Mouse (Mus musculus) kidney, embryonic 15.5 days (tissue): ENCODE data around the gene Vps37b. TPM values are rescaled to one million over a fixed set of nuclear protein-coding genes. Genes with fewer than 3 reads are reported as not detected.
A peak's percentile ranks its signal among the peaks of the same experiment; 100 is the strongest.

Source experiments
- ATAC-seq: fragments of 200-750 bp; cut with Nextera tagmentation; replicated peaks from 2 replicates; pipeline ENCODE4 v1.8.0; 2017; ENCODE audit warnings: moderate TSS enrichment; ENCODE audit not compliant: low FRiP score
- H3K27ac ChIP-seq: fragments of 300-500 bp; sonication (generic); 2 replicates; pipeline ENCODE4 v1.5.1; 2015; ENCODE audit warnings: mild to moderate bottlenecking, inconsistent platforms
- H3K27me3 ChIP-seq: fragments of 300-500 bp; sonication (generic); 2 replicates; pipeline ENCODE4 v1.6.1; 2015; ENCODE audit warnings: inconsistent platforms
- H3K36me3 ChIP-seq: fragments of 300-500 bp; sonication (generic); 2 replicates; pipeline ENCODE4 v1.6.1; 2015; ENCODE audit warnings: inconsistent platforms
- H3K4me1 ChIP-seq: fragments of 300-500 bp; sonication (generic); 2 replicates; pipeline ENCODE4 v1.6.1; 2015; ENCODE audit warnings: inconsistent platforms
- H3K4me2 ChIP-seq: fragments of 300-500 bp; sonication (generic); 2 replicates; pipeline ENCODE4 v1.6.1; 2015; ENCODE audit warnings: moderate library complexity, mild to moderate bottlenecking, inconsistent platforms
- H3K4me3 ChIP-seq: fragments of 300-500 bp; sonication (generic); replicated peaks from 2 replicates; pipeline ENCODE4 v1.5.1; 2015; ENCODE audit warnings: mild to moderate bottlenecking, inconsistent platforms
- H3K9ac ChIP-seq: fragments of 300-500 bp; sonication (generic); 2 replicates; pipeline ENCODE4 v1.6.1; 2015; ENCODE audit warnings: mild to moderate bottlenecking, inconsistent platforms
- H3K9me3 ChIP-seq: fragments of 300-500 bp; sonication (generic); replicated peaks from 2 replicates; pipeline ENCODE4 v1.6.1; 2016; ENCODE audit warnings: inconsistent platforms
- WGBS: fragments of 180-500 bp; shearing (Covaris S2); methylation state at CpG from one replicate; pipeline ENCODE4 v1.1.7; 2015; ENCODE audit warnings: mixed read lengths; 5-methylcytosine and 5-hydroxymethylcytosine counted together
- polyA plus RNA-seq: library from polyadenylated mRNA; unstranded; fragments of >200 nt; fragmentation: Nextera tagmentation; extraction: Ambion mirVana; gene quantifications from 2 replicates; pipeline ENCODE4 v1.2.1, GENCODE M21; 2015

Vps37b gene
- polyA plus RNA-seq, 1 experiment from 2014 or later = 35.3 TPM

DNA sequence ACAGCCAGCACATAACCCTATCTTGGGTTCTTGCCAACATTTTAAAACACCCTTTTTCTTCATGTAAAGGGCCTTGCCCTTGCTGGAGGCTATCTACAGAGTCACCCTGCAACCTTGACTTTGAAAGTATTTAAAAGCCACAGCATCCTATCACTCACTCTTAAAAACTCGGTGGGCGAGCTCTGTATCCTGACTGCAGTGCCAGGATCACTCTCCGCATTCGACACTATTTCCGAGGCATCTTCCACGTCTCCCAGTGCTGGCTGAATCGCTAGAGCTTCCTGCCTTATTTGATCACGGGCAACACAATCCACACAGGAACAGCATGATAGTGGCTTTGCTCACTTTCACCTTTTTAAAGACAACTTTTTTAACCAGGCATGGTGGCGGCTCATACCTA is 14.1 kb downstream of the Vps37b start:
- no peak overlapping the region for H3K4me2 ChIP-seq

DNA sequence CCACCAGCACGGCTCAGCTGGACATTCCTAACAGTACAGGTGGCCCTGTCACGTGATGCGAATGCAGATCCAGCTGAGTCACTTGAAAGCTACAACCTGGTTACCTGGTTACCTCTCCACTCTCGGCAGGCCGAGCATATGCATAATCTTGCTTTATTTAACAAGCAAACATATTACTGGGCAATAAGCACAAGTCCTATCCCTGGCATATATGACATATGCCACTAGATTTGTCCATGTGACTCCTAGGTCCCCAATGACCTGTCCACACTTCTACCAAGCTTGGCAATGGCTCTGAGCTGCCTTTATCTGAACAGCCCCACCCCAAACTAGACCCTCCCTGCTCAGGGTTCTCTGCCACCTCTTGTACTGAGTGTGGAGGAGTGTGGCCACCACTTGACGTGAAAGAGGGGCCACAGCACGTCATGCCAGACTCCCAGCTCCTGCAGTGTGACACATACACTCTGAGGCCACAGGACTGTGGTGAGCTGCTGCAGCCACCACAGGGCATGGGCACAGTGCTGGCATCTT is 15.7 kb downstream of the Vps37b start:
- no peaks in the 10 kb centered on the region for H3K27me3 ChIP-seq
- no peak for ATAC-seq
- 82% methylated on average over 7 of the region's 7 CpGs for WGBS
- no peak overlapping the region for H3K27ac ChIP-seq
- no peak overlapping the region for H3K4me3 ChIP-seq
- H3K9me3 ChIP-seq = no peaks in the 10 kb centered on the region
- peaks cover 90% of the 10 kb centered on the region for H3K4me1 ChIP-seq
- H3K9ac ChIP-seq = no peak overlapping the region
- no peak overlapping the region for H3K4me2 ChIP-seq
- peaks cover 3% of the 10 kb centered on the region; the same call in 1 of the 2 replicates for H3K36me3 ChIP-seq

More for the DNA sequence above, 14.1 kb downstream of the Vps37b start:
- ATAC-seq = no peak
- H3K36me3 ChIP-seq = peaks cover 12% of the 10 kb centered on the region; the same call in 1 of the 2 replicates
- no peaks in the 10 kb centered on the region for H3K9me3 ChIP-seq
- H3K27ac ChIP-seq = no peak overlapping the region
- 78% methylated on average over 9 of the region's 9 CpGs for WGBS
- H3K4me3 ChIP-seq = no peak overlapping the region
- H3K4me1 ChIP-seq = peaks cover 77% of the 10 kb centered on the region
- H3K27me3 ChIP-seq = no peaks in the 10 kb centered on the region
- no peak overlapping the region for H3K9ac ChIP-seq

DNA sequence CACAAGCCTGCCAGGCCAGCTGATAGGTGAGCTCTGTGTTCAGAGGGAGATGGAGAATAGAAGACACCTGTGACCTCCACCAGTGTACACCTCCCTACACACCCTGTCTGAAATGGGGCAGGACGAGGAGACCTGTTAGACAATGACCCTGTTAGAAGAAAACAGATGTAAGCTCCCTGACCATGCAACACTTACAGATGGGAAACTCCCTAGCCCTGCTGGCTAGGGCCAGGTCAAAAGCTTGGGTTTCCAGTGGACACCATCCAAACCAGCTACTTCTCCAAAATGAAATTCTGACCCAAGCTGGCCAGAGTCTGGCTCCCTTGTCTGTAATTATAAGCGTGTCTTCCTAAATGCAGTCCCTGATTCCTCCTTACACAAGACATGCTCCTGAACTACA is 16.3 kb downstream of the Vps37b start:
- H3K27ac ChIP-seq = 0 out of 2 replicates have a peak overlapping the region, but pooled peaks have one; percentile 85
- 61% methylated on average over 2 of the region's 2 CpGs for WGBS
- H3K4me1 ChIP-seq = peaks cover 96% of the 10 kb centered on the region

DNA sequence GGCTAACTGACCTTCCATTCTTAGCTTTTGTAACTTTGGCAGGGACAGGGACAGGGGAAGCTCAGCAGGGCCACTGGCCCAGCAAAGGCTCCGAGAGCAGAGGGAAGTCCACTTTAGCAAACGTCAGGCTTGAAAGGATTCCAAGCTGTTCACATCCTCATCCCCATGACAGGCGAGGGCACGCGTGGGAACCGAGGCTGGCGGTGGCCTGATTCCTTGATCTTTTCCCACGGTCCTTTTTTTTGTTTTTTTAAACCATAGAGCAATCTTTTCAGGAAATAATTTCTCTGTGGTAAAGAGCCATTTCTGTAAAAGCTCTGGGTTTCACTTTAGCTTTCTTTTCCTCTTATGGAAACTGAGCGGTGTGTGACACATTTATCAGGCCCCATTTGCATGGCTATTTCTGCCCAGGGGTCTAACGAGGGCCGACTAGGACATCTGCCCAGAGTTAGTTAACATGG is 17.2 kb downstream of the Vps37b start:
- H3K27me3 ChIP-seq = no peaks in the 10 kb centered on the region
- H3K4me3 ChIP-seq = no peak overlapping the region
- H3K9ac ChIP-seq = no peak overlapping the region
- WGBS = 8% methylated on average over 11 of the region's 11 CpGs
- peaks cover 7% of the 10 kb centered on the region for H3K36me3 ChIP-seq
- peak overlapping the region; percentile 41 for H3K4me2 ChIP-seq
- peaks cover 95% of the 10 kb centered on the region for H3K4me1 ChIP-seq
- H3K9me3 ChIP-seq = no peaks in the 10 kb centered on the region
- H3K27ac ChIP-seq = peak overlapping the region; percentile 85
- no peak for ATAC-seq

More for the DNA sequence above, 16.3 kb downstream of the Vps37b start:
- H3K4me2 ChIP-seq = no peak overlapping the region
- no peak for ATAC-seq
- no peaks in the 10 kb centered on the region for H3K36me3 ChIP-seq
- H3K9ac ChIP-seq = no peak overlapping the region
- H3K4me3 ChIP-seq = no peak overlapping the region
- no peaks in the 10 kb centered on the region for H3K27me3 ChIP-seq
- no peaks in the 10 kb centered on the region for H3K9me3 ChIP-seq

DNA sequence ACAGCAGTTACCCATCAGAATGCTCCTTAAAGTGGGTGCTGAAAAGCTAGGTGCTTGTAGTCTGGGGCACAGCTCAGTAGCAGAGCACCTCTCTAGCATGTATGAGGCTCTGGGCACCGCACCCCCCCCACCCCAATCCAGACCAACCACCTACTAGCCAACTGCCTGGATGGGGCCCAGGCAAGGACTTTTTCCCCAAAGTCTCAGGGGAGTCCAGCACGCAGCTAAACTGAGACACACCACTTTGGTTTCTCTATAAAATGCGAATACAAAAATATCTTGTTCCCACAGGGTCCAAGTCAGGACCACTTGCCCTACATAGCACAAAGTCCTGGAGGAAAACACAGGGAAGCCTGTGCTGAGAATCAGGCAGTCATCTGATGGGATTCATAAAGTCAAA is 17.9 kb downstream of the Vps37b start:
- WGBS = 75% methylated on average over 3 of the region's 3 CpGs
- no peak overlapping the region for H3K9ac ChIP-seq
- H3K4me2 ChIP-seq = no peak overlapping the region
- peak overlapping the region; percentile 85 for H3K27ac ChIP-seq
- peaks cover 89% of the 10 kb centered on the region for H3K4me1 ChIP-seq
- no peak overlapping the region for H3K4me3 ChIP-seq
- no peak for ATAC-seq
- no peaks in the 10 kb centered on the region for H3K9me3 ChIP-seq
- H3K36me3 ChIP-seq = peaks cover 13% of the 10 kb centered on the region
- no peaks in the 10 kb centered on the region for H3K27me3 ChIP-seq

DNA sequence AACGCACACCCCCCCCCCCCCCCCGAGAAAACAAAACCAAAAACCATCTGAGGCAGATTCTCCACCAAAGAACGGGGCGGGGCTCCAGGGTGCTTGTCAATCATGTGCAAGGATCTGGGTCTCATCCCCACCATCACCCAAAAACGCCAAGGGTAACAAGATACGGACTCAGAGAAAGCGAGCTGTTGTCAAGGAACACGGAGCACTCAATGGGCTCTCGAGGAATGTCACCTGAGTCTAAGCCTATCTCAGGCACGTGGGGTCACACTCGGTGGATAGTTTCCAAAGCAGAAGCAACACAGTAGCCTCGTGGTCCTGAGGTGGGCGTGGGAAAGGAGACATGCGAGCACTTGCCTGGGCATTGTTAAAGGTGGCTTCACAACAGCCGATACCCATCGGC is 18.3 kb downstream of the Vps37b start:
- Histone ChIP-seq H3K4me3 (no peak overlapping the region), H3K4me1 (peaks cover 85% of the 10 kb centered on the region), H3K4me2 (no peak overlapping the region), H3K9ac (no peak overlapping the region), H3K36me3 (peaks cover 17% of the 10 kb centered on the region), H3K27ac (peak overlapping the region; percentile 85; the same call in 1 of the 2 replicates), H3K9me3 (no peaks in the 10 kb centered on the region), H3K27me3 (no peaks in the 10 kb centered on the region)
- no peak for ATAC-seq
- 76% methylated on average over 16 of the region's 16 CpGs for WGBS

DNA sequence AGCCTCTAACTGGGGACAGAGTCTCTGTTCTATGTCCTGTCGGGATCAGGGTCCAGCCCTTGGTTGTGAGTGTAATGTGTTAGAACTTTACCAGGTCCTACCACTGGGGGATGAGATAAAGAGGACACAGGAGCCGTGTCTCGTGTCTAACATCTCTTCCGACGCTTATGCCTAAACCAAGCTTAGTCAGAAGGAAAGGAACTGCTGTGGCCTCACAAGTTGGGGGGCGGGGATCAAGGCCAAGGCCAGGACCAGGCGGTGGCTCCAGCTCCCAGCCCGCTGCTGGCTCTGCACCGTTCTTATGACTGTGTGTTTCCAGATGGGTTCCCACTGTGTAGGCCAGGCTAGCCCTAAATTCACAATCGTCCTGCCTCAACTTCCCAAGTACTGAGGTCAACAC is 19.2 kb downstream of the Vps37b start:
- ATAC-seq = no peak
- Histone ChIP-seq H3K4me3 (no peak overlapping the region), H3K4me1 (peaks cover 76% of the 10 kb centered on the region), H3K27me3 (no peaks in the 10 kb centered on the region), H3K9ac (no peak overlapping the region), H3K4me2 (no peak overlapping the region), H3K27ac (peak overlapping the region; percentile 91), H3K9me3 (no peaks in the 10 kb centered on the region), H3K36me3 (peaks cover 26% of the 10 kb centered on the region)
- 80% methylated on average over 10 of the region's 10 CpGs for WGBS

DNA sequence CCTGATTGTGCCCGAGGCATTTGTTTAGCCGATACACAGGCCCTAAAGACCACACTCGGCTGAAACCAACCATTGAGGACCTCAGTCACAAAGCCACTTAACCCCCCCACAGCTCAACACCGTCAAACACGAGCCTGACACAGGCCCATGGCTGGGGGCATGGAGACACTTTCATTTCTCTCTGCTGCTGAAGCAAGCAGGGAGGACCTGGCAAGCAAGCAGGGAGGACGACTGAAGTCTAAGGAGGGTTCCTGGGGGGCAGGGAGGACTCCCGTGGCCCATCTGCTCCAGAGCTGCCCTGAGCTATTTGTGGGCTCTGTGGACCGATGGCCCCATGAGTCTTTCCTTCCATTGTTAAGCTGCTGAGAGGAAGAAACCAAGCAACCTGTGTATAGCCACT is 20.1 kb downstream of the Vps37b start:
- no peaks in the 10 kb centered on the region for H3K9me3 ChIP-seq
- H3K27ac ChIP-seq = peak overlapping the region; percentile 91
- H3K4me2 ChIP-seq = peak overlapping the region; percentile 53
- no peak overlapping the region for H3K4me3 ChIP-seq
- 27% methylated on average over 8 of the region's 8 CpGs for WGBS
- no peaks in the 10 kb centered on the region for H3K27me3 ChIP-seq
- peaks cover 36% of the 10 kb centered on the region for H3K36me3 ChIP-seq
- no peak for ATAC-seq
- peaks cover 66% of the 10 kb centered on the region for H3K4me1 ChIP-seq
- H3K9ac ChIP-seq = no peak overlapping the region

DNA sequence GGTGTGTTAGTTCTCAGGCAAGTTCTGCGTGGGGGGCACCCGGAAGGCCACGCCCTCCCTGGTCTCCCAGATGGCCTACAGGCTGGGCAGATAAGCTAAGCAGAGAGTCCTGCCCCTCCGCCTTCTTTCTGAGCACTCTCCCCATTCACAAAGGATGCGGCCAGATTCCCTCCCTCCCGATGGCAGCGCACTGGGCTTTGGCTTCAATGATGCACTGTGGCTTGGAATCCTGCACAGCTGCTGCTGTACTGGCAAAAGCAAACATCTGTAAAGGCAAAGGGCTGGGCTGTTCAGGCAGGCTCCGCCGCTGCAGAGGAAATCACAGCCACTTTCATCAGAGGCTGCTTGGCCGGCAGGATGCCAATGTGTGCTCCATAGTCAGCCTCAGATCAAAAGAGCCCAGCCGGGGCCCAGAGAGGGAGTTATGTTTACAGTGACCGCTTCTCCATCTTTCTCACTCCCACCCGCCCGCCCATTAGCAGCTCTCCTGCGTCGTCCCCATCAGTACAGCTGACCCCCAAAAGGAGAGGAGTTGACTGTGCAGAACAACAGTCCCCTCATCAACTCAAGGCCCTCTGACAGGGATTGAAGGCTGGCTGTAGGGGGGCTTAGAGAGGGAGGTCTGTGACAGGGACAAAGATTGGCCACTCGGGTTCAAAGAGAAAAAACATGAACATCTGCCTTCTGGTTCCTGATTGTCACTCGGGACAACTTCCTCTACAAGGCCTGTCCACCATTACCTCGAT is 21.0 kb downstream of the Vps37b start:
- peak overlapping the region; percentile 53 for H3K4me2 ChIP-seq
- peak overlapping the region; percentile 91 for H3K27ac ChIP-seq
- H3K9me3 ChIP-seq = no peaks in the 10 kb centered on the region
- H3K36me3 ChIP-seq = peaks cover 44% of the 10 kb centered on the region
- H3K4me3 ChIP-seq = peak overlapping the region; percentile 13; the same call in 1 of the 2 replicates
- H3K4me1 ChIP-seq = peaks cover 61% of the 10 kb centered on the region
- no peaks in the 10 kb centered on the region for H3K27me3 ChIP-seq
- H3K9ac ChIP-seq = no peak overlapping the region
- 6% methylated on average over 19 of the region's 19 CpGs for WGBS
- ATAC-seq = peak; percentile 55

DNA sequence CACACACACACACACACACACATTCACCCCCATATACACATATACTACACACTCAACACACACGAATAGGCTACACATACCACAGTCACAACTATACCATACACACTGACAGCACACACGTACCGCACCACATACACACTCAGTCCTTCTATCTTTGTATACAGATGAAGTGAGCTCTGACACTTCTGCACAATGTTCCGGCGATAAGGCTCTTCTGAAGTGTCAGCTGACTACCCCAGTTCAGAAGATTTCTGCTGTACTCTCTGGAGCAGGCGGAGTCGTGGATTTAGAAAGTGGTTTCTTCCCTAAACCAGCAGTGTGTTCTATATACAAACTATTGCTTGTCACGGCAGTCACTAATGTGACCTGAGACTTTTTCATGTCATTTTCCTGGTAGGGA is 22.0 kb downstream of the Vps37b start:
- no peaks in the 10 kb centered on the region for H3K27me3 ChIP-seq
- H3K9me3 ChIP-seq = no peaks in the 10 kb centered on the region
- H3K9ac ChIP-seq = 0 out of 2 replicates have a peak overlapping the region, but pooled peaks have one; percentile 6
- H3K27ac ChIP-seq = peak overlapping the region; percentile 91
- no peak for ATAC-seq
- H3K4me1 ChIP-seq = peaks cover 56% of the 10 kb centered on the region
- 92% methylated on average over 8 of the region's 8 CpGs for WGBS
- H3K4me2 ChIP-seq = no peak overlapping the region
- no peak overlapping the region for H3K4me3 ChIP-seq
- peaks cover 54% of the 10 kb centered on the region for H3K36me3 ChIP-seq

DNA sequence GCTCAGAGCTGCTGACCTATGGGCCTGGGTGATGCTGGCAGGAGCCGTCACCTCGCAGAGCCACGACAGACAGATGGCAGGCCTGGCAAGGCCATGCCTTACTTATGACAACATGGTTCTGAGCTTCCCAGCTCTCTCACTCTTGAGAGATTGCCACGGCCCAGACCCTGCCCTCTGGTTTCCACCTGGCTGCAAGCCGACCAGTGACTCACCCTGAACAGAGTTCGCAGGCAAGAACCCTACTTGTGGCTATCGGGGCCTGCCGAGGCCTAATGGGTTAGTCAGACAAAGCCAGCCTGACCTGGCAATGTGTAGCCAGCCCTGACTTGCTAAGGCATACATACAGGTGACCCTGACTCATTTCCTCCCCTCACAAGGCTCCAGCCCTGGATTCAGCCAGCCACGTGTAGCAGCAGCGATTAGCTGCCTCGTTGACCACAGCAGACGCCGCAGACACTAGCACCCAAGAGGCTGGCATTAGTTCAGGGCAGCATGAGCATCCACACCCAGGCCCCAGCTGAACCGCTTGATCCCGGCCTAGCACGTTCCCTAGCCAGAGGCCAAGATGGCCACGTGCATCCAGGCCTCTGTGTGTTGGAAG is 25.1 kb downstream of the Vps37b start:
- H3K4me3 ChIP-seq = no peak overlapping the region
- no peaks in the 10 kb centered on the region for H3K27me3 ChIP-seq
- peaks cover 37% of the 10 kb centered on the region for H3K4me1 ChIP-seq
- H3K36me3 ChIP-seq = peaks cover 76% of the 10 kb centered on the region
- peak overlapping the region; percentile 74 for H3K27ac ChIP-seq
- H3K9me3 ChIP-seq = no peaks in the 10 kb centered on the region
- no peak for ATAC-seq
- no peak overlapping the region for H3K4me2 ChIP-seq
- no peak overlapping the region for H3K9ac ChIP-seq
- WGBS = 73% methylated on average over 17 of the region's 17 CpGs
